1 mouse cellular context compared by ENCODE assay signal in genomic region chr19:3893545-3894116, GRCm38 (mm10).
TF ChIP-seq lines count a peak whose summit lies in the region.

No protein-coding gene starts in this region.

TF ChIP-seq in myocyte, 11 proteins besides CTCF, POLR2A, EP300 and RAD21 (continued from another document):
- TF ChIP-seq CEBPB (IDR thresholded peaks at IDR 0.05; ENCODE audit: insufficient read depth, poor library complexity, severe bottlenecking) = no peak
TF ChIP-seq in myocyte: peak in this region for 1.
